Mouse (Mus musculus): Measurements from ENCODE around the gene Letm1.

DNA sequence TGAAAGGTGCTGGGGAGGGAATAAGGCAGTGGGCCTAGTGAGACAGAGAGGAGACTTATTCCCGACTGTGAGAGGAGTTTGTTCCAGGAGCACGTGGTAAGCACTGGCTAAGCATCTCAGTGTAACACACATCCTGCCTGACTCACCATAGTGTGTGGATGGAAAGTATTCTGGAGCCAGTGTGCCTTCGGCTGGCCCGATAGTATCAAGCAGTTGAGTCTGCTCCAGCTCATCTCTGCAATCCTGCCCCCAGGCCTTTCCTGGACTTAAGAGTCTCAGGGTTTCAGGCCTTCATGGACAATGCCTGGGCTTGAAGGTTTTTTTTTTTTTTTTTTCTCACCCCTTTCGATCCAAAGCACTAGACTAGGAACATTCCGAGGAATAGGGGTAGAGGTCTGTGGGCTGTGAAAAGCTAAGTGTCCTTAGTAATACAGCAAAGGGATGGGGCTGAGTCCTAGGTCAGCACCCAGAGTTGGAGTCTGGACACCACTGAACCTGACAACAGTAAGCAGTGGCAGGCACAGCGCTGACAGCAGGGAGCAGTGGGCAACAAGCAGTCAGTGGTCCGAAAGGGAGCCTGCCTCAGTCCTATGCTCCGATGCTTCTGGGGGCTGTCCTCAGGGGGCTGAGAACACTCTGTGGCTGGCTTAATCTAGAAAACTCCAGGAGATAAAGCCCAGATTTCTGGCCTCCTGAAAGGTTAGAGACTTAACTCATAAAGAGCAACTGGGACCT is 36.7 kb upstream of the Letm1 start:
- no peak for TF ChIP-seq POLR2A (IDR thresholded peaks at IDR 0.05; ENCODE audit: insufficient read depth, low read depth, low read length)
- no peak for TF ChIP-seq CTCF (IDR thresholded peaks at IDR 0.05)
- TF ChIP-seq EP300 (IDR thresholded peaks at IDR 0.05; ENCODE audit: insufficient read depth, low read depth, low read length), result no peak
